Mouse (Mus musculus): ENCODE measurements around the gene Asap2. TPM values are rescaled to one million over a fixed set of nuclear protein-coding genes. Genes with fewer than 3 reads are reported as not detected.

Gene Asap2
- total RNA-seq, 1 experiment from 2014 or later = 20.4 TPM

DNA sequence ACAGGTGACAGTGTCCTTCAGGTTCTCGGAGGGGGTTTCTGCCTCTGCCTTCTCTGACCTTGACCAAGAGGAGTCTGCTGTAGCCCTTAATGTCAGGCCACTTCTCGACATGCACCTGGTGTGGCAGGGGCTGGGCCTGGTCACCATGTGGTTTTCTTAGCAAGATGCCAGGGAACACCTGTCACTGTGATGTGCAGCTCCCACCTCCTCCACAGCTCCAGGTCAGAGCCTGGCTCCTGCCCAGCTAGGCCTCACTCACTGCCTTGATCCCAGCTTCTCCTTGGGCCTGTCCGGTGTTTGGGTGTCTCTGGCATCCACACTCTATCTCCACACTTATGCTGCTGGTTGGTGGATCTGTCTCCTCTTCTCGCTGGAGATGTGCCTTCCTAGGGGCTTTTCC is 142.8 kb downstream of the Asap2 start:
- DNase-seq = no peak

DNA sequence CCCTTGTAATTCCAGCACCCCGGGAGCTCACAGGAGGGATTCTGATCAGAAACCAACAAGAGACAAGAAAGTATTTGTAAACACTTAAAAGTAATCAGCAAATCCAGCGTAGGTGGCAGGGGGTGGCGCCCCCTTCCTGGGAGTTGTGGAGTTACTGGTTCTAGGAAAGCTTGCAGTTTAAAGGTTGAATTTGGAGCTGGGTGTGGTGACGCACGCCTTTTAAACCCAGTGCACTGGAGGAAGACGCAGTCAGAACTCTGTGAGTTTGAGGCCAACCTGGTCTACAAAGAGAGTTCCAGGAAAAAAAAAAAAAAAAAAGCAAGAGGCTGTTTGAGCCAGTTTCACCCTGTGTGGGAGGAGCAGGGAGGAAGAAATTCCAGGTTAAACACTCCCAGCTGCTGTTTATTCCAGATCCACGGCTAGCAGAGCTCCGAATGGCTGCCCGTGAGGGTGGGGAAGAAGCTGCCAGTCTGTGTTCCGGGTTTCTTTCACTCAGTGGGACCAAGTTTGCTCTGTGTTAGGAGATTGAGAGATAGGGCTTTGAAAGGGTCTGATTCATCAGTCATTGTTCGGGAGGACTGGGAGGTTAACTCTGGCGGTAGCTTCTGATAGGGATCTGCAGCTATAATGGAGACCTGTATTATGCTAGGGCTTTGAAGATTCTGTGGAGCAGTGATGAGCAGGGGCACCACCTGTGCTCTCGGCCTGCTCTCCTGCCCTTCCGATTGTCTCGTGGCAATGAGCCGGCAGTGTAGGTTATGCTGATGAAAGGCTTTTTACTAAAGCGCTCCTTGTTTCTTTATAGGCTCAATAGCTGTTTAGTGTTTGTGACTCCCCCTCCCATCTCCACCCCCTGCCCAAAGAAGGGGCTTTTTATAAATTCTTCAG is 144.0 kb downstream of the Asap2 start:
- DNase-seq = peak; percentile 16

DNA sequence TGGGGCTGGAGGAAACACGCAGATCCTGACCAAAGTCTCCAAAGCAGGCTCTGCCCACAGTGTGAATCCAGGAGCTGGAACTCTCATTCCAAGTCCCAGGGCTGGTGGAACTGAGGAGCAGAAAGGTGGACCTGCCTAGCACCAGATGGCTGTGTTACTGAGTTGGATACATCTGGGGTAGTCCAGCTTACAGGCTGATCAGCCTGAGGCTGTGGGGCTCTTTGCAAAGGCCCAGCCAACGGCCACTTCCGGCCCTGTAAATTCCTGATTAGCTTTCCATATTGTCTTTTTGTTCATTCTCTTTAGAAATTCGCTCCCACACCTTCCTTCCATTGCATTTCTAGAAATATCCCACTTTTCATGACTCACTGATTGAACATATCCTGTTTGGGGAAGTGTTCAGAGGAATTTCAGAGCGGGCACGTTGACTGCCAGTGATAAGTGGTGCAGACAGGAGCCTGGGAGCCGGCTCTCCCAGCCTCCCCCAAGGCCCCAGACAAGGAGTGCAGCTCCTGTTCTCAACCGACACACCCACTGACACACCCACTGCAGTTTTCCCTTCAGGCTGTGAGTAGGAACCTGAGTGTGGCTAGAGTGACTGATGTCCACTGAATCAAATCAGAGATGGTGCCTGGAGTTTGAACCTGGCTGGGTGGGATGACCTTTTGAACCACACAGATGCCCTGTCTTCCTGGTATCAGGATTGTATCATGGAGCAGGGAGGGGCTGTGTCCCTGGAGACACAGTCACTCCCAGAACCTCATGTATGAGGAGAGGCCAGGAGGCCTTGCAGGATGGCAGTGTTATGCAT is 145.6 kb downstream of the Asap2 start:
- no peak for DNase-seq

DNA sequence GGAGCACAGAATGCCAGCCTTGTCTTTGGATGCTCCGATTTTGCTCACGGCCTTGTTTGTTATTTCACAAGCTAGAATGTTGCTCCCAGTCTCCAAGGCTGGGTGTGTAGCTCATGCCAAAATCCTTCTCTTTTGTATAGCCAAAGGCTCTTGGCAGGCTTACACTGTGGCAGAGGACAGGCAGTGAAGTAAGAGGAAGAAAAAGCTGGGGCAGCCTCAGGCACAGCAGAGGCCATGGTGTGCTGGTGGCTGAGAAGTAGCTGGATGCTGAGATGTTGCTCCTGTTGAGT is 146.1 kb downstream of the Asap2 start:
- peak; percentile 28 for DNase-seq

DNA sequence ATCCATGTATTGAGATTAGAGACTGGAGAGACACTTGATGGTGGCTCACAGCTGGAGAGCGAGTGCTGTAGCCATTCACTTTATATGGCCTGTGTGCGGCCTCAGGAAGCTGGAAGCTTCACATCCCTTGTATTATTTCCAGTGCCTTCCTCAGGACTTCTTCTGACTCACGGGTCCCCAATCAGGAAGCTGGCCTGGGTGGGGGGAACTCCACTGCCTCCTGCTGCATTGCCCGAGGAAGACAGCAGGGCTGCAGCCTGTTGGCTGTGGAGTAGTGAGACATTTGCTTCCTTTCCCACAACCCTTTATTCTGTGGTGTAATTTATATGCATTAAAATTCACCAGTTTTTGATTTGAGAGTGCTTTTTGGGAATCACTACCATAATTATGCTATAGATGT is 149.3 kb downstream of the Asap2 start:
- no peak for DNase-seq

DNA sequence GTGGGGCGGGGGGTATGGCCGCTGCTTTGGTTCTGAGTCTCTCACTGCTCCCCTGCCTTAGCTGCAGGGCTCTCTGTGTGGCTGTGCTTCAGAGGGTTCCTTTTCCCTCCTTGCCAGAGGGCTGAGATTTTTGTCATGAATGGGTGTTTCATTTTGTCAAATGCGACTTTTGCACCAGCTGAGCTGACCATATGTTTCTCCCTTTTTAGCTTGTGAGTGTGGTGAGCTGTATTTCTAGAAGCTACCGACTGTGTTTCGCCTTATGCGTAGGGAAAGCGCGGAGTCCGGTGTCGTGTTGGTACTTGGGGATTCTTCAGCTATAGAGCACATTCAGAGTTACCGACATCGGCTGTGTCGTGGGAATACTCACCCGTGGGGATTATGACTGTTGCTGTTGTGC is 149.9 kb downstream of the Asap2 start:
- DNase-seq = no peak

DNA sequence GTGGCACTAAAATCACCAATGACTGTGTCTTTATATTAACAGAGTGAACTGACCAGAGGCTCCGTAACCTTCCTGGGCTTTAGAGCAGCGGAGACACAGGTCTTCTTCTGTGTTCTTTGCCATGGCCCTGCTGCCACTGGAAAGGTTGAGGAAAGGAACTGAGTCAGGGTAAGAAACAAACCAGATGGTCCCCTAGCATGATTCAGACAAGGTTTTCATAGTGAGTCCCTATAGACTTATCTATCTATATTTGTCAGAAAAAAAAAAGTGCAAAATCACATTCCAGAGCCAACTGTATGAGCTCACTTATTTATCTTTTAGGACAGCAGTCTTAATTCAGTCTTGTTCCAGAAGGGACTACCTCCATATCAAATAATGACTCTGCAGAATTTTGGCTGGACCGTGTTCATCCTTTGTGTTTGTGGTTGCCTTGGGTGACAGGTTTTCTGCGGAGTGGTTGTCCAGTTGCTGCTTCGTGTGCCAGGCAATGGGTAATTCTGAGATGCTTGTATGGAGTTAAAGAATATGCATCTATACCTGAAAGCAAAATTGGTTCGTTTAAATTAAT is 150.6 kb downstream of the Asap2 start:
- no peak for DNase-seq

DNA sequence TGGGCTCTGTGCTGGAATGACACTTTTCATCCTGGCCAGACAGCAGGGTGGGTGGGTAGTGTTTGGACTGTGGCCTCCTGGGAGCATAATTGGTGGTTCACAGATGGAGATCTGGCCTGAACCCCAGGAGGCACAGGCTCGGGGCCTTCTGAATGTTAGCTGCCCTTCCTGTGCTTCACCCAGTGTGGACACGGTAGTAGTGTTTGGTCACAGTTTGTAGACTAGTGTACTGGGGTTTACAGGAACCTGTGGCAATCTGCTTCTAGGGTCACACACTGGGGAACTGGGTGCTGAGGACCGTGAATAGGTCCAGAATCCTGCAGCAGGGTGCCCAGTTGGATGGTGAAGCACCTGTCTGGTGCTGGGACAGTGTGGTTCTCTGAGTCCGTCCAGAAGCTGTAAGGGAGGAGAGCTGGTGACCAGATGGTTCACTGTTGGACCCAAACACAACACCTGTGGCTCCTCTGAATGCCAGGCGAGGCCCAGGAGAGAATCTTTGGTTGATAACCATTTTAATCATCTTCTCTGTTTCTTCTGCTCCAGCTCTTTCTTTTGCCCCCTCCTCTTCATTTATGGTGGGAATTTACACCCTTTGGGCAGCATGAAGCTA is 151.5 kb downstream of the Asap2 start:
- no peak for DNase-seq

DNA sequence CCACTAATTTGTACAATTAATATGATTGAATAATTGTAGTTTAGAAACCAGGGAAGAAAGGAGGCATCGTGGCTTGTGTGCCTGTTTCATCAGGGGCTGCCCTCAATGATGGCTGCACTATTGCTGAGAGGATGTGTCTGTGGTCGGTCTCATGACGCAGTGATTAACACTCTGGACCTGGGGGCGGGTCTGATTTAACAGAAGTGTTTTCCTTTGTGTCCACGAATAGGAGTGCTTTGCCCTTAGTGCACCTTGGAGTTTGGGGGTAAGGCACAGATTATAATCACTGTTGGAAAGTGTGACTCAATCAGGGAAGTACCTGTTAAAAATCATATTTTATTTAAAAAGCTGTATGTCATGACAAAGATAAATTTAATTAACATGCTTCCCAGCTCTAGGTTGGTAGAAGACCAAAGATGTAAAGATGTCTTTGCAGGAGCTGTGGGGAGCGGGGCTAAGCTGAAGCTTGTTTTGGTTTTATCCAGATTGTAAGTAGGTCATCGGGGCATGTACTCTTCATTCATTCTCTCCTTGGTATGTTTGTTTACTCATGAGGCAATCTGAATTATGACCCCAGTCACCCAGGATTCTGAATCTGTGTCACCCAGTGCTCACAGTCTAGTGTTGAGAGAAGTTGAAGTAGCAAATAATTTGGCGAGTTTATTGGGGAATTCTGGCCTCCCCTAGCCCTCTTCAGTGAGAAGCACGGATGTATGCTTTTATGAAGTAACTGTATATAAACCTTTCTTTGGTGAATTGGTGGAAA is 152.4 kb downstream of the Asap2 start:
- DNase-seq = no peak

DNA sequence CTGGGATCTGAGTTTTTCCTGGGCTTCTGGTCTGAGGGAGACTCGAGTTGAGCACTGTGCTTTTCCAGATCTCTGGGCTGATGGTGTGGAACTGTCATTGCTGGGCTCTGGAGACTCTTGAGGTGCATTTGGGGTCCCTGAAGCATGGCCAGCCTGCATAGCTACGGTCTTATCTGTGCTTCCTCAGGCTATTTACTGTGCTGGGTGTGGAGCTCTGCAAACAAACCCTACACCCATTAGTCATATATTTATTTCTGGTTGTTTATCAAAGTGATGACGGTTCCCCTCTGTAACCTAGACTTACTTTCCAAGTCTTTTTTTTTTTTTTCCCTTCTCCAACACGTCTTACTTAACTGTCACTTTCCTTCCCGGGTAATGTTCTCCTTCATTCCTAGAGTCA is 154.3 kb downstream of the Asap2 start:
- no peak for DNase-seq

DNA sequence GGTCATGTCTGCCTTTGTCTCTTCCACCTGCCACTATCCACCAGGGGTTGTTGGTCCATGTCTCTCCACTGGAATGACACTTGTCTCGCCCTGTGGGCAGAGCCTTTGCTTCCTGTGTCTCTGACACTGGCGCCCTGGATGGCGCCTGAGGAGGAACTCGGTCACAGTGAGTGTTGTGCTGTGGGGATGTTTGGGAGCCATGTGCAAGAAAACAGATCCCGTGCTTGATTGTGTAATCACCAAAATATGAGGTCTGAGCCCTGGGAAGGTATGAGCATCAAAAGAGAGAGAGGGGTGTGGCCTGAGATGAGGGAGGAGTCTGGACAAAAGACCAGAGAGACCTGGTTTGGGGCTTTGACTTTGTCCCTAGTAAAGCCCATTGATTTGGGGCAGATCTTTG is 154.8 kb downstream of the Asap2 start:
- DNase-seq = no peak

DNA sequence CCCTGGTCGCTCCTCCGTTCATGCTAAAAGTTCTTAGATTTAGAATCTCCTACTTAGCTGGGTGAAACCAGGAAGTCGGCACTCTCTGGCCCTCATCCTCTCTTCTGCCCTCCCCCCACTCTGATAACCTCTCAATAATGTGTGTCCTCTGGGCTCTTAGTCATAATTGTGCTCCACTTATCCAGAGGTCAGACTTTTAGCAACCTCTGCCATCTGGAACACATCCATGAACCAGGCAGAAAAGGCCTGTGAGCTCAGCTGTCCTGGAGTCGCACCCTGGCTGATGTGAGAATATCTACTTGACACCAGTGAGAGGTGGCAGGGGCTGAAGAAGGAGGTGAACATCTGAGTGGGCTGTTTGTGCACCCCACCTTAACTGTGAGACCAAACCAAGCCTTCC is 156.6 kb downstream of the Asap2 start:
- no peak for DNase-seq

DNA sequence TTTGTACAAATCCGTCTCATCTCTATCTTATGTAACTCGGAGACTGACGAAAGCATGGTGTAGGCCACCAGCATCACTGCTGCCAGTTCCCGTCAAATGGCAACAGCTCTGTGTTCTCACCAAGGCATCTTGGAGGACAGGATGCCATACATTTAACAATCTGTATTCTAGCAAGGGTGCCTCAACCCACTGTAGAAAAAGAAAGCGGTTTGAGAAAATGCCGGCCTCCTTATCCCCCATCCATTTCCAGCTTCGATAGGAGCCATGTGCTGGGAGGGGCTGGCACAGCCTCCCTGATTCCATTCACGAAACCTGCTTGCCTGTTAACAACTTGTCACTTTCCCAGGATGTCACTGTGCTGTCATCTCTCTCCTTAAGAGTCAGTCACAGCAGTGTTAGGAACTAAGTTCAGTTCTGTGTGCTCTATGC is 163.0 kb downstream of the Asap2 start:
- no peak for DNase-seq

DNA sequence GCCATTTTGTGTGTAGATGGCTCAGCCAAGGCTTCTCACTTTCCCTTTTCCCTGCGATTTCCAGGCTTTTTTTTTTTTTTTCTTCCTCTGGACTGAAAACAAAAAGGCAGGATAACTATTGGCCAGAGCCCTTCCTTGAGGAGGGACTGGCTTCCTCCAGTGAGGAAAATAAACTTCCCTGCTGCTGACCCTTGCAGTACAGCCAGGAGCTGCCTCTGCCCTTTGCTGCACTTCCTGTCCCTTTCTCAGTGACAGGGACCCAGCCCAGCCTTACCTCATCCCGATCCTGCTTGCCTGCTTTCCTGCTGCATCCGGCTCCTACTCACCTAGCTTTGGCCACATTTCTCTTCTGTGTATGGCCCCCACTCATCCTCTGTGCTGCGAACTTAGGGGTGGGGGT is 164.8 kb downstream of the Asap2 start:
- DNase-seq = no peak

DNA sequence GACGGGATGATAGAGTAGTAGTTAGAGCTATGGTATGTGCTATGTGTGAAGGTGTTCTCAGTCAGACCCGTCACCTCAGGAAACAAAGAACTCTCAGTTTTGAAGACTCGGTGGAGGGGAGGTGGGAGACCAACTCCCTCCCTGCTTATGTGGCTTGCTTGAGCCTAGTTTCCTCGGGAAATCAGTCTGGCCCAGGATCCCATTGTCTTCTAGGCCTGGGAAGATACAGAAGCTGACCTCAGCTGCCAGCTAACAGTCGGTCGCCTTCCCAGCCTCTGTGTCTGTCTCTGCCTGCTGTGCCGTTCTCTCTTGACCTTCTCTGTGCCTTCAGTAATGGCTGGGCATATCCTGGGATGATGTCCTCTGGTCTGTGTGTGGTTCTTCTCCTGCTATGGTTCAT is 169.0 kb downstream of the Asap2 start:
- no peak for DNase-seq

DNA sequence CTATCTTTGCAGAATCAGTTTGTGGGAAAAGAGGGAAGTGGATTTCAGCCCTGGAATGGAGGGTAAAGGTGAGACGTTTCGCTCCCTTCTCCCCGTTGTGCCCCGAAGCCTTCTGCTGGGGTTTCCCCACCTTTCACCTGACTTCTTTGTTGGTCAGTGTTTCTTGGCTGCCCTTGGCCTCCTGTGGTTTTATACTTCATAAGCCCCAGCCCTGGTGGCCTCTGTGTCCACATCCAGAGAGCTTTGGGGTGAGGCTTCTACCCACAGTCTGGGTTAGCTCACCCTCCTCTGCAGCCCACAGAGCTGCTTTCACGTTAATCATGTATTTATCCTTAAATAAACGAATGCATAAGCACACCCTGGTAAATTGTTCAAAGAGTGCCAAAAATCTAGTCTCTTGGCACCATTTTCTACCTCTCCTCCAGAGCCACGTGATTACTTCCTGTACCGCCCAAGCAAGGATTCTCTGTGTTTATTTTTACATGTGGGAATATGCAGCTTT is 170.1 kb downstream of the Asap2 start:
- no peak for DNase-seq

DNA sequence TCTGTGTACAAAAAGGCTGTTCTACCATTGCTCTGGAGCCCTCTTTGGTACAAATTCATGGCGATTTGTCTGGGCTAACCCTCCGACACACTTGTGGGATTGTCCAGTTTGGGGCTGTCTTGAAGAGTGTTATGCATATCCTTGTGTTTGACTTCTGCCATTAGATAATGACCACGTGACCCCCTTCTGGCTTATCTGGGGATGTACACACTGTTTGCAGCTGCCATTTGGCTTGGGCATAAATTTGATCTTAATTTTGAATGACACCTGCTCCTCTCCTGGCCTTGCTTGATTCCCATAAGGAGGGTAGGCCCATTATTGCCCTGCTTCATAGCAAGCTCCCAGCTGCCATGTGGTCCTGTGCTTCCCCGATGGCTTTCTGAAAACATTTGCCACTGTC is 171.6 kb downstream of the Asap2 start:
- DNase-seq = no peak

DNA sequence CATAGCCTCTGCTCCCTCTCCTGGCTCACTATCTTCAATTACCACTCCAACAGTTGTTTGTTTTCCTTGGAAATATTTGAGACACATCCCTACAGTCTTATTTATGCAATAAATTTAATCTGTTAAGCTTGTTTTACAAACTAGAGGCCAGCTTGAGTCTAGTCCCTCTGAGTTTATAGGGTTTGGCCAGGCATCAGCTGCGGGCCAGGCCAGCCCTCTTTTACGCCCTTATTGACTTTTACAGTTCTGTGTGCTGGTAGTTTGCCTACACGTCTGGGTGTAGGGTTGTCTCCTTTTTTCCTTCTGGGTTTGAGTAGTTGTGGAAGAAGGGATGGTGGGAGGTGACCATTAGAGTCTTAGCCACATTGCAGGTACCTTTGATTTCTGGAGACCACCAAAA is 173.4 kb downstream of the Asap2 start:
- no peak for DNase-seq

DNA sequence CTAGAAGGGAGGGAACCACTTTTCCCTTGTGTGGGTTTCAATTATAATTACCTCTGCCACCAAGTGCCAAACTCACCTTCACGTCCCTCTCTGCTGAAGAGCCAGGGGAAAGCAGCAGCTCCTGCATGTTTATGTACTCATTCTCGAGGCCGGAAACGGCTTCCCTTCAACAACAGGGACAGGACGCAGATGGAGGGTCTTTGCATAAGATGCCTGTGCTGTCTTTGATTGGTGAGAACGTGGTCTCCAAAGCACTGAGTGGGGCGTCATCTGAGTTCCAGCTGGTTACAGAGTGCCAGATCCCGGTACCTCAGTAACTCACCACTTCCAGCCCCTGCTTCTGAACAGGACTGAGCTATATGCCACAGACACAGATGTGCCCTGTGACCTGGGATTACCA is 174.0 kb downstream of the Asap2 start:
- no peak for DNase-seq

DNA sequence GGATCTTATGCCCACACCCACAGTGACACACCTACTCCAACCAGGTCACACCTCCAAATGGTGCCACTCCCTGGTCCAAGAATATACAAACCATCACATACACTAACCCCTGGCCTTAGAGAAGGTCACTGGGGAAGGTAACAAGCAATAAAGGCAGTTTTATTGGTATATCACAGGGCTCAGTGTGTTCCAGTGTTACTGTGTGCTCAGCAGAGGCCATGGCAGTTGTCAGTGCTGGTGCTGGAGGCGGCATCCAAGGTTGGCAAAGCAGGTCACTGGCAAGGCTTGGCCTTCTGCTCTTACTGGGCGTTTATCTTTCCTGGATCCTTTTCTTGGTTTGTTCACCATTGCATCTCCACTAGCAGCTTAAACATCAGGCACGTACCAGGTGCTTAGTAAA is 174.9 kb downstream of the Asap2 start:
- DNase-seq = no peak

DNA sequence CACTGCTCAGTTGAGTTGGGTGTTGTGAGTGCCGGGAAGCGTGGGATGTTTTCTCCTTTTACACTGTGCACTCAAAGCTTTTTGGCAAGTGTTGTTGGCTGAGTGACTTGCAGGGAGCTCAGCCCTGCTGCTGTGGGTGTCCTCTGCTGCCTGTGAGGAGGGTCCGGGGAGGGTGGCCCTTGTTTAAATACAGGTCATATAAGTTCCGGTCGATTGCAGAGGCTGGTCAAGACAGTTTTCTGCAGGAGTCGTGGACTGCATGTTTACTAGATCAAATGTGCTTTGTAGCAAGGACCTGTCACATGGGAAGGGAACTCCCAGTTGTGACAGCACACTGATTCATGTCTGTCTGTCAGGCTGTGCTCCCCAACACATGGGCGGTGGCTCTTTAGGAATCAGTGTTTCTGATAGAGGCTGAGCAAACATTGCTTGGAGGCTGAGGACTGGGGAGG is 175.7 kb downstream of the Asap2 start:
- DNase-seq = no peak

Data from adrenal gland, postnatal 25 days (tissue).